Mouse (Mus musculus) heart, adult 2 months (tissue): Measurements from ENCODE around the gene Prkch.

Experiments
- CTCF ChIP-seq: fragments of 200-600 bp; IDR thresholded peaks from 2 replicates; pipeline ENCODE4 v1.8.1; 2022; ENCODE audit warnings: antibody characterized with exemption, mild to moderate bottlenecking, moderate library complexity
- EP300 ChIP-seq: fragments of 200-500 bp; IDR thresholded peaks from 2 replicates; pipeline ENCODE4 v1.6.1; 2011; ENCODE audit warnings: low read depth, low read length, control low read depth; ENCODE audit not compliant: insufficient read depth

DNA sequence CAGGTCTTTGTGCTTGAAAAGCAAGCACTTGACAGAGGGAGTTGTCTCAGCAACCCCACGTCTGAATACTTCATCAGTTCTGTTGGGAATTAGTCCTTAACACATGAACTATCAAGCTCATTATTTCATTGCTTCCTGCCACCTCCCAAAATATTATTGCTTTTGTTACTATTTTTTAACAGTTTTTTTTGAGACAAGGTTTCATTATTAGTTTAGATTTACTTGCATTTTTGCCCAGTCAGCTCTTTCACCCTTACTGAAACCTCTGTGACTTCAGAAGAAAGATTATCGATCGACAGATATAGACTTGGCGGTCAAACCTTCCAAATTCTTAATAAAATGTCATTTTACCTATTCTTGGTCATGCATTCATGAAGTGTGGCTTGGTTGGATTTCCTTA is 219.3 kb downstream of the Prkch start:
- TF ChIP-seq CTCF (no peak), EP300 (no peak)
